Mouse (Mus musculus): ENCODE data around the gene Ubtd2. TPM values are rescaled to one million over a fixed set of nuclear protein-coding genes. Genes with fewer than 3 reads are reported as not detected.

Ubtd2 gene
- total RNA-seq, 2 experiments from 2014 or later, result 8.2 TPM; not detected in 1

DNA sequence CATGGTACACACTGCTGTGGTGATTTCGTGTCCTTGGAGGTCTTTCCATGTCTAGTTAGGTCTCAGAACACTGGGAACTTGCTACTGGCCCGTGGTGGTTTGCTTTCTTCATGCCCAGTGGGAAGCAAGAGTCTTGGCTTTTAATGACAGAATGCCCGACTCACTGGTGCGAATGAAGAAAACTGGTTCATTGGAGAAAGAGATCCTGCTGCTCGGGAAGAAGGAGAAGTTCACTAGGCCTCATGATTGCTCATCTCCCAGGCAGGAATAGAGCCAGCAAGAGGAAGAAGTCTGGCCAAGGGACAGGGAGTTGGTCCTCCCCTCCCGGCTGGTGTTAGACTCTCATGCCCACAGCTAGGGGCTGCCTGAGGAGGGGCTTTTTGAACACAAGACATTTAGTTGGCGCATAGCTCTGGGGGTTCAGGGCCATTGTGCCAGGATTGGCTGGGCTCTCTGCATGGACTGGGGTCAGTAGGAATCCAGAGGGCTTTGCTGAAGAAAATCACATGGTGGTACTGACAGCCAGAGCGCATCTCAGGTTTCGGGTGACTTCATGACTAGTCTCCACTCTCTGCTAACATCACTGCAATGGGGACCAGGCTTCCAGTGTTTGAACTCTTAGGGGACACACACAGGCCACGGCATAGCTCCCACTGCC lies 101.3 kb downstream of the Ubtd2 start:
- ATAC-seq (replicated peaks; ENCODE audit: low FRiP score, low TSS enrichment, poor library complexity, severe bottlenecking), result no peak

DNA sequence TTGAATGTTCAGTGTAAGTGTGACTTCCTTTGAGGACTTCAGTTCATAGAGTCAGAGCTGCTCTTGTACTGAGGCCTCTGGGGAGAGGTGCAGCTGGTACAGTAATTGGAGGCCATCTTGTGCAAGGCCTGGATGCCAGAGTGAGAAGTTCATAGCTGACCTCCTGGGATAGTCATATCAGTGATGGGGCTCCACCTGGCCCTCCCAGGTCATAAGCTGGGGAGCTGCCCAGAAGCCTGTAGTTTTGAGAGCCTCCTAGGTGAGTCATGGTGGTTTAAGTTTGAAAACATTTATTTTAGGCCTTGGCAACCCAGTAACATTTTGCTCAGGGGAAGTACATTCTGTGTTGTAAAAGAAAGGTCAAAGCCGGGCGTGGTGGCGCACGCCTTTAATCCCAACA lies 102.9 kb downstream of the Ubtd2 start:
- no peak for ATAC-seq (replicated peaks; ENCODE audit: low FRiP score, low TSS enrichment, poor library complexity, severe bottlenecking)

DNA sequence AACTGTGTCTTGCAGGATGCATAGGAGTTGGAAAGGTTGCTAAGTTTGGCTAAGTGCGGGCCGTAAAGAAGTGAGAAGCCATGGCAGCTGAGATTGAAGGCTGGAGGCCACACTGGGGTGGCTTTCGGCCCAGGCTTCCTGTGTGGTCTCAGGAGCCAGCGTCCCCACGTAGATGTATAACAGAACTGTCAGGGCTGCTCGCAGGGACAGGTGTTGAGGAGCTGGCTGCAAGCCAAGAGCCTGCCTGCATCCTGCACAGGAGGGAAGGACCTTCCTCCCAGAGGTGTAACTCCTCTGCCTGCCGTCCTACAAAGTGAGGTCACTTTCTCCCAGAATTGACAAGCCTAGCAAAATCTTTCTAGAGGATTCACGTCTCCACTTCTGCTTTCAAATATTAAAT lies 103.5 kb downstream of the Ubtd2 start:
- ATAC-seq (replicated peaks; ENCODE audit: low FRiP score, low TSS enrichment, poor library complexity, severe bottlenecking), result no peak

DNA sequence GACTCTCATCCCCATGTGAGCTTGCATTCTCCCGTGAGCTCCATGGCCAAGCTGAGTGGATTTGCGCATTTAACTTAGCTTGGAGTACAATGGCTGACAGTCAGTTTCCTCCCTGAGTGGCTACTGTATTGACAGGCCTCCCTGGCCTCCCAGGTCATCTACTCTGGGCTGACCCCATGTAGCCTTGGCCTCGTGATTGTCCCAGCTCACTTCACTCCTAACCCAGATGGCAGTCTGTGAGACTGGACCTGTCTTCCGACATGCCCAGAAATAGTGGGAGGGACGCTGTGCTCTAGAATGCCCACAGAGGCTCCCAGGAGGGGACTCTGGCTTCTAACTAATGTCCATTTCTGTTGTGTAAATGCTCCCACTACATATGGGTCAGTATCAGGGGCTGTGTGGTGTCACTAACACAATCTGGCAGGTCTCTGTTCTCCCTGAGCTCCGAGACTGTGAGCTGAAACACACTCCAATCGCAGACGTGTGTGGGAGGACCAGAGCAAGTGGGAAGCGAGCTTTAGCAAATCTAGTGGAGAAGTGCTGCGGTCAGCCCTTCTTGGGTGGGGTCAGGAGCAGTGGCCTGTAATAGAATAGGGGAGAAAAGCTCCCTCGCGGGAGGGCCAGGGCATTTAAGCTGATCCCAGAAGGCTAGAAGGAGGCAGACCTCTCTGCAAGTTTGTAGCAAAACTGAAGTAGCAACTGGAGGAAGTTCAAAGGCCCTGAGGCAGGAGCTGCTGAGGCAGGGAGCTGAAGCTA lies 105.0 kb downstream of the Ubtd2 start:
- ATAC-seq (replicated peaks; ENCODE audit: low FRiP score, low TSS enrichment, poor library complexity, severe bottlenecking), result no peak

DNA sequence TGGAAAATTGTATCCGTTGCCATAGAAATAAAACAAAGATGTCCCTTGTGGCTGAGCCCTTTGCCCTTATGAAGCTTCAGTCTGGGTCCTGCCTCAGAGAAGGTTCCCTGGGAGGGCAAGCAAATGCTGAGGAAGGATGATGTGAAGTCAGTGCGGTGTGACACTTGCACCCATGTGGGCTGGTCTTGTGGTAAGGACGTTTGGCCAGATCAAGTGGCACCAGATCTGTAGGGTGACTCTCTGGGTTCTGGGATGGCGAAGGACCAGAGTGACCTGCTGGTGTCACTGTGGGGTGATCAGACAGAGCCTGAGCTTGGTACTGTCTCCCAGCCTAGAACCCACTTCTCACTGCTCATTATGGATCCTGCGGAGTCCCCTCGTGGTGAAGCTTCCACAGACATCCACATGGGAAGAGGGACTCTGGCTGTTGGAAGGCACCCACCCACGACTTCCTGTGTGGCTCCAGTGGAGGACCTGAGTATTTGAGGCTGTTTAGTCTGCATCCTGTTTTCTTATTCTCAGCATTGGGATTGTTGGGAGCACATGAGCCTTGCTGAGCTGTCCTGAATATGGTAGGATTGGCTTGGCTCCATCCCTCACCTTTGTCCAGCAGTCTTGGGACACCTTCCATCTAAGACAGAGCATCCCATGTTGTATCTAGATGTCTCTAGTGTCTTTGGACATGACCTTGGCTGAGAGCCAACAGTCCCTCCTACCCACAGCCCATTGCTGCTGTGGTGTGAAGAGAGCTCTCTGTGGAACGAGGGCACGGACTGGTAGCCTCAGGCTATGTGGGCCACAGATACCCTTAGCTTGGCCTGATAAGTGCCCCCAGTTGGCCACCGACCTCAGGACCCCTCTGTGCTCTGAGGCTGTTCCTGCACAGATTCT lies 106.5 kb downstream of the Ubtd2 start:
- no peak for ATAC-seq (replicated peaks; ENCODE audit: low FRiP score, low TSS enrichment, poor library complexity, severe bottlenecking)

DNA sequence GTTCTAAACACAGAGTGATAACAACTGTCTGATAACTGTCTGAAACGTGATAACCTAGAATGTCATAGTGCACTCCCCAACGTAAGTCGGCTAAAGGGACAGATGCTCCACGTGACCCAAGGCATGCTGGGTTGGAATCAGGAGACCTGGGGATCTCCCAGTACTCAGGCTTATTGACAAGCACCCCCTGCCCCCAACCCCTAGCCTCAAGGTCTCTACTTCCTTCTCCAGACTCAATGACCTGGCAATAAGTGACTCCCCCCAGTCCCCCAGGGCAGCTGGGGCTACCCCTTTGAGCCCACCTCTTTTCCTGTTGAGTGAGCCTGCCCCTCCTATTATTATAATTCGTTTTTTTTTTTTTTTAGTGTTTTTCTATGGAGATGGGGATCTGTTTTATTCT lies 107.5 kb downstream of the Ubtd2 start:
- ATAC-seq (replicated peaks; ENCODE audit: low FRiP score, low TSS enrichment, poor library complexity, severe bottlenecking), result no peak

DNA sequence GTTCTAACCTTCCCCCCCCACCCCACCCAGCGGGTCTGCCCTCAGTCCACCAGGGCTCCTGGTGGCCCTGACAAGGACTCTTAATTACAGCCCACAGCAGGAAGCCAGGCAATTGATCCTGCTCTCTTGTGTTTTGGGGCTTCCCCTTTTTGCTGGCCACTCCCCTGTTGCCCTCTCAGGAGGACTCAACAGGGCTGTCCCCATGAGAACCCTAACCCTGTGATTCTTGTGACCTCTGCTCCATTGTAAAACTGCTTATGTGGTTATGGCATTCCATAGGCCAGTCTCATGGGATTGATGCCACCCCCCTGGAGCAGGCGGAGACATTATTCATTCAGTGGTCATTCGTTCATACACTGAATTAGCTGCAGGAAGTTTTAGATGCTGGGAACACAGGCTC lies 108.5 kb downstream of the Ubtd2 start:
- no peak for ATAC-seq (replicated peaks; ENCODE audit: low FRiP score, low TSS enrichment, poor library complexity, severe bottlenecking)

DNA sequence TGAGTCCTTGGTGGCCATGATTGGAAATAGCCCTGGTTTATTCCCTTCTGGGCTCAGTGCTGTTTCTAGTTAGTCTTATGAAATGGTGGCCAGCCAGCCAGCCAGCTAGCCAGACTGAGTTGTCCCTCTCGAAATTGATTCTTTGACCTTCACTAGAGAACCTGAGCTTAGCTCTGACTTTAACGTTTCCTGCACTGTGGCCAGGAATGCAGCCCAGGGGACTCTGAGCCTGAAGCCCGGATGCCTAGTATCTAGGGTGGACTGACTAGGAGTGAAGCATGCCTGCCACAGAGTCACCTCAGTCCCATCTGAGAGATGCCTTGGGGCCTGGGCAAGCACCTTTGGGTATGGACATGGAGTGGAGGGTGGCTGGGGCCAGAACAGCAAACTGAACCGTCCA lies 109.5 kb downstream of the Ubtd2 start:
- ATAC-seq (replicated peaks; ENCODE audit: low FRiP score, low TSS enrichment, poor library complexity, severe bottlenecking), result no peak

DNA sequence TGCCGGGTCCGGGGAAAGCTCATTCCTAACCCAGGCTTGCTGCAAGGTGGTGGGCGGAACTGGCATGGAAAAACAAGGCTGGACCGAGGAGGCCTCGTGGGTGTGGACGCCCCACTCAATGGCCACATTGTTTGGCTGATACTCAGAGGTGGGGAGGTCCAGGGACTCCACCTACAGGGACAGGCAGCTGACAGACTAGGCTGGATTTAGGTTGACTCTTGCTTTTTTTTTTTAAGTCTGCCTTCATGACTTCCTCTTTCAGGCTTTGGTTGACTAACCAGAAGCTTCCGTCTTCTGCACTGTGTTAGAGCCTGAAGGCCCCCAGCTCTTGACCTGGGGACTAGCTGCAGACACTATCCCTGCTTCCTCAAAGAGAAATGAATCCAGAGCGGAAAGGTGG lies 109.9 kb downstream of the Ubtd2 start:
- ATAC-seq (replicated peaks; ENCODE audit: low FRiP score, low TSS enrichment, poor library complexity, severe bottlenecking), result peak; percentile 58

DNA sequence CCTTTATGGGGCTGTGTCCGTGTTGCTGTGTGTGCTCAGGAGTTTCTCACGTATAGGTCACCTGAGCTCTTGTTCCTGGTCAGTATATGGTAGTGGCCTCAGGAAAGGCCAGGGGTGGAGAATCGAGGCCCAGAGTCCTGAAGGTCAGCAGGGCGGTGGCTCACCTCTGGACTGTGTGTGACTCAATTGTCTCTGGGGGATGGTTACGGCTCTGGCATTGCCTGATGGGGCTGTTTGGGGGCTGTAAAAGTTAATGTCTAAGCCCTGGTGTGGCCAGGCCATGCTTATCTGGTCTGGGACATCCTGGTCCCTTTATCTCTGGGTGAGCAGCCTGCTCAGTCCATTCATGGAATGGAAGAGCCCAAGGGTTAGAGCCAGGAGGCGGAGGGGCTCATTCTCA lies 111.0 kb downstream of the Ubtd2 start:
- no peak for ATAC-seq (replicated peaks; ENCODE audit: low FRiP score, low TSS enrichment, poor library complexity, severe bottlenecking)

Other genes with a start within 250 kb of the Ubtd2 start
- 44.9 and 56.4 TPM in 2 replicates for gene Snrnp25, start 250.0 kb upstream of the Ubtd2 start, total RNA-seq (2014; fragmentation: Nextera tagmentation)
- 42.0 and 59.1 TPM in 2 replicates for gene Snrnp25, start 250.0 kb upstream of the Ubtd2 start, total RNA-seq (2017)
- 0.87 TPM in 1 of 2 replicates, not detected in the other for gene Rhbdf1, start 233.1 kb upstream of the Ubtd2 start, total RNA-seq (2014; fragmentation: Nextera tagmentation)
- gene Rhbdf1, start 233.1 kb upstream of the Ubtd2 start, total RNA-seq (2017), result 0.76 TPM in 1 of 2 replicates, not detected in the other
- 11.1 and 18.5 TPM in 2 replicates for gene Mpg, start 228.9 kb upstream of the Ubtd2 start, total RNA-seq (2014; fragmentation: Nextera tagmentation)
- gene Mpg, start 228.9 kb upstream of the Ubtd2 start, total RNA-seq (2017), result 8.9 and 10.8 TPM in 2 replicates
- gene Nprl3, start 187.7 kb upstream of the Ubtd2 start, total RNA-seq (2014; fragmentation: Nextera tagmentation), result 45.7 and 65.0 TPM in 2 replicates
- 12.9 and 35.6 TPM in 2 replicates for gene Nprl3, start 187.7 kb upstream of the Ubtd2 start, total RNA-seq (2017)
- not detected in 2 replicates for gene Hba-x, start 179.0 kb upstream of the Ubtd2 start, total RNA-seq (2014; fragmentation: Nextera tagmentation)
- not detected in 2 replicates for gene Hba-x, start 179.0 kb upstream of the Ubtd2 start, total RNA-seq (2017)
- gene Hba-a1, start 171.9 kb upstream of the Ubtd2 start, total RNA-seq (2014; fragmentation: Nextera tagmentation), result 247 and 283 TPM in 2 replicates
- gene Hba-a1, start 171.9 kb upstream of the Ubtd2 start, total RNA-seq (2017), result 19.7 and 99.3 TPM in 2 replicates
- gene Hbq1b, start 168.4 kb upstream of the Ubtd2 start, total RNA-seq (2014; fragmentation: Nextera tagmentation), result not detected in 2 replicates
- gene Hbq1b, start 168.4 kb upstream of the Ubtd2 start, total RNA-seq (2017), result not detected in 2 replicates
- 268 and 358 TPM in 2 replicates for gene Hba-a2, start 158.9 kb upstream of the Ubtd2 start, total RNA-seq (2014; fragmentation: Nextera tagmentation)
- 121 and 343 TPM in 2 replicates for gene Hba-a2, start 158.9 kb upstream of the Ubtd2 start, total RNA-seq (2017)
- gene Hbq1a, start 155.3 kb upstream of the Ubtd2 start, total RNA-seq (2014; fragmentation: Nextera tagmentation), result not detected in 2 replicates
- not detected in 2 replicates for gene Hbq1a, start 155.3 kb upstream of the Ubtd2 start, total RNA-seq (2017)
- 0.99 and 1.9 TPM in 2 replicates for gene Sh3pxd2b, start 107.5 kb upstream of the Ubtd2 start, total RNA-seq (2014; fragmentation: Nextera tagmentation)
- gene Sh3pxd2b, start 107.5 kb upstream of the Ubtd2 start, total RNA-seq (2017), result 0.52 and 0.57 TPM in 2 replicates
- gene Efcab9, start 76.7 kb downstream of the Ubtd2 start, total RNA-seq (2014; fragmentation: Nextera tagmentation), result not detected in 2 replicates
- not detected in 2 replicates for gene Efcab9, start 76.7 kb downstream of the Ubtd2 start, total RNA-seq (2017)
- gene Stk10, start 77.9 kb downstream of the Ubtd2 start, total RNA-seq (2014; fragmentation: Nextera tagmentation), result 11.3 and 16.1 TPM in 2 replicates
- gene Stk10, start 77.9 kb downstream of the Ubtd2 start, total RNA-seq (2017), result 8.7 and 11.2 TPM in 2 replicates
- gene Fbxw11, start 187.4 kb downstream of the Ubtd2 start, total RNA-seq (2014; fragmentation: Nextera tagmentation), result 30.9 and 40.5 TPM in 2 replicates
- gene Fbxw11, start 187.4 kb downstream of the Ubtd2 start, total RNA-seq (2017), result 28.8 and 36.2 TPM in 2 replicates